Mouse (Mus musculus) liver, embryonic 15.5 days (tissue): ENCODE measurements at regions not wholly inside any gene's neighbourhood (a gene's known extent, or its start where the extent isn't known, plus 50 kb on each side); places are given as distances from the start of the nearest gene placed in this dataset.
"Not testable (repeated sequence)": the region's sequence is repeated elsewhere in the genome, so short reads cannot be mapped to it uniquely, and the experiment has no call there.

Experiments
- ATAC-seq: fragments of 200-750 bp; cut with Nextera tagmentation; 2 replicates; pipeline ENCODE4 v1.8.0; 2017; ENCODE audit warnings: moderate number of reproducible peaks, mild to moderate bottlenecking, moderate library complexity; ENCODE audit not compliant: insufficient read depth
- H3K27ac ChIP-seq: fragments of 300-500 bp; sonication (generic); replicated peaks from 2 replicates; pipeline ENCODE4 v1.5.1; 2015; ENCODE audit warnings: mild to moderate bottlenecking, inconsistent platforms
- H3K27me3 ChIP-seq: fragments of 300-500 bp; sonication (generic); 2 replicates; pipeline ENCODE4 v1.6.1; 2015; ENCODE audit warnings: mild to moderate bottlenecking, inconsistent platforms
- H3K36me3 ChIP-seq: fragments of 300-500 bp; sonication (generic); replicated peaks from 2 replicates; pipeline ENCODE4 v1.6.1; 2015; ENCODE audit warnings: moderate library complexity, mild to moderate bottlenecking, inconsistent platforms
- H3K4me1 ChIP-seq: fragments of 300-500 bp; sonication (generic); replicated peaks from 2 replicates; pipeline ENCODE4 v1.6.1; 2015; ENCODE audit warnings: inconsistent platforms
- H3K4me2 ChIP-seq: fragments of 300-500 bp; sonication (generic); 2 replicates; pipeline ENCODE4 v1.6.1; 2015; ENCODE audit warnings: moderate library complexity, mild to moderate bottlenecking, inconsistent platforms
- H3K4me3 ChIP-seq: fragments of 300-500 bp; sonication (generic); replicated peaks from 2 replicates; pipeline ENCODE4 v1.5.1; 2015; ENCODE audit warnings: mild to moderate bottlenecking, inconsistent platforms
- H3K9ac ChIP-seq: fragments of 300-500 bp; sonication (generic); 2 replicates; pipeline ENCODE4 v1.6.1; 2015; ENCODE audit warnings: moderate library complexity, mild to moderate bottlenecking, inconsistent platforms
- H3K9me3 ChIP-seq: fragments of 300-500 bp; sonication (generic); replicated peaks from 2 replicates; pipeline ENCODE4 v1.6.1; 2016; ENCODE audit warnings: inconsistent platforms
- WGBS: fragments of 180-500 bp; shearing (Covaris S2); methylation state at CpG from one replicate; pipeline ENCODE4 v1.1.7; 2015; ENCODE audit warnings: mixed read lengths; ENCODE audit not compliant: insufficient replicate concordance; 5-methylcytosine and 5-hydroxymethylcytosine counted together

- H3K36me3 ChIP-seq: no peaks in the 10 kb centered on the region
- no peak overlapping the region for H3K4me3 ChIP-seq
- peak overlapping the region; percentile 100 for H3K27ac ChIP-seq
- H3K9ac ChIP-seq: 0 out of 2 replicates have a peak overlapping the region, but pooled peaks have one; percentile 50
- ATAC-seq: no peak
- no peaks in the 10 kb centered on the region for H3K27me3 ChIP-seq
- 84% methylated on average over 3 of the region's 3 CpGs for WGBS
- no peak overlapping the region for H3K4me2 ChIP-seq
- no peaks in the 10 kb centered on the region for H3K9me3 ChIP-seq
- H3K4me1 ChIP-seq: peaks cover 52% of the 10 kb centered on the region
Observed at GRCm38 (mm10) chr1:181262496-181262895, 50.7 kb upstream of the Wdr26 start.

- no peak overlapping the region for H3K4me2 ChIP-seq
- H3K36me3 ChIP-seq: no peaks in the 10 kb centered on the region
- 0 out of 2 replicates have a peak overlapping the region, but pooled peaks have one; percentile 100 for H3K27ac ChIP-seq
- H3K9me3 ChIP-seq: no peaks in the 10 kb centered on the region
- H3K9ac ChIP-seq: no peak overlapping the region
- H3K4me1 ChIP-seq: peaks cover 45% of the 10 kb centered on the region
- 89% methylated on average over 10 of the region's 10 CpGs for WGBS
- H3K27me3 ChIP-seq: no peaks in the 10 kb centered on the region
- no peak for ATAC-seq
- H3K4me3 ChIP-seq: no peak overlapping the region
Observed at GRCm38 (mm10) chr1:181263216-181263615, 51.4 kb upstream of the Wdr26 start.

GRCm38 (mm10) chr1:181270469-181270868 lies 58.7 kb upstream of the Wdr26 start:
- H3K27me3 ChIP-seq, H3K36me3 ChIP-seq, ATAC-seq, H3K9me3 ChIP-seq, H3K9ac ChIP-seq, H3K4me2 ChIP-seq, H3K4me3 ChIP-seq, H3K27ac ChIP-seq: not testable (repeated sequence)
- 93% methylated on average over 12 of the region's 15 CpGs for WGBS
- H3K4me1 ChIP-seq: peaks cover 22% of the 10 kb centered on the region

- 0 out of 2 replicates have a peak overlapping the region, but pooled peaks have one; percentile 31 for H3K27ac ChIP-seq
- no peak overlapping the region for H3K4me3 ChIP-seq
- 79% methylated on average over 5 of the region's 5 CpGs for WGBS
- H3K9me3 ChIP-seq: no peaks in the 10 kb centered on the region
- no peak overlapping the region for H3K4me2 ChIP-seq
- H3K36me3 ChIP-seq: no peaks in the 10 kb centered on the region
- H3K4me1 ChIP-seq: peaks cover 22% of the 10 kb centered on the region
- no peak overlapping the region for H3K9ac ChIP-seq
- peak; percentile 7; the same call in 1 of the 2 replicates for ATAC-seq
- peaks cover 9% of the 10 kb centered on the region for H3K27me3 ChIP-seq
Observed at GRCm38 (mm10) chr1:181271164-181271563, 59.4 kb upstream of the Wdr26 start.

- Histone ChIP-seq H3K36me3 (no peaks in the 10 kb centered on the region), H3K4me2 (no peak overlapping the region), H3K4me3 (no peak overlapping the region), H3K9me3 (no peaks in the 10 kb centered on the region), H3K27ac (peak overlapping the region; percentile 66; the same call in 1 of the 2 replicates), H3K9ac (peak overlapping the region; percentile 6; the same call in 1 of the 2 replicates), H3K4me1 (peaks cover 22% of the 10 kb centered on the region), H3K27me3 (peaks cover 14% of the 10 kb centered on the region)
- peak; percentile 28; the same call in 1 of the 2 replicates for ATAC-seq
- WGBS: 78% methylated on average over 6 of the region's 6 CpGs
Observed at GRCm38 (mm10) chr1:181271821-181272220, 60.0 kb upstream of the Wdr26 start.

- Histone ChIP-seq H3K27ac (0 out of 2 replicates have a peak overlapping the region, but pooled peaks have one; percentile 66), H3K9ac (no peak overlapping the region; the same call in 1 of the 2 replicates), H3K36me3 (no peaks in the 10 kb centered on the region), H3K27me3 (peaks cover 24% of the 10 kb centered on the region), H3K4me3 (no peak overlapping the region), H3K9me3 (no peaks in the 10 kb centered on the region), H3K4me2 (peak overlapping the region; percentile 31), H3K4me1 (peaks cover 22% of the 10 kb centered on the region)
- 6% methylated on average over 18 of the region's 20 CpGs for WGBS
- peak; percentile 91 for ATAC-seq
Observed at GRCm38 (mm10) chr1:181272622-181273296, 61.0 kb upstream of the Wdr26 start.

- H3K4me3 ChIP-seq: no peak overlapping the region
- WGBS: 55% methylated on average over 9 of the region's 10 CpGs
- H3K4me1 ChIP-seq: peaks cover 22% of the 10 kb centered on the region
- no peak overlapping the region for H3K9ac ChIP-seq
- no peak for ATAC-seq
- no peak overlapping the region for H3K27ac ChIP-seq
- no peak overlapping the region for H3K4me2 ChIP-seq
- peaks cover 29% of the 10 kb centered on the region for H3K27me3 ChIP-seq
- no peaks in the 10 kb centered on the region for H3K9me3 ChIP-seq
- H3K36me3 ChIP-seq: no peaks in the 10 kb centered on the region
Observed at GRCm38 (mm10) chr1:181273540-181274204, 61.9 kb upstream of the Wdr26 start.

- H3K9me3 ChIP-seq: no peaks in the 10 kb centered on the region
- H3K27me3 ChIP-seq: peaks cover 43% of the 10 kb centered on the region
- ATAC-seq: no peak
- H3K9ac ChIP-seq: no peak overlapping the region
- peaks cover 13% of the 10 kb centered on the region for H3K4me1 ChIP-seq
- no peaks in the 10 kb centered on the region for H3K36me3 ChIP-seq
- no peak overlapping the region for H3K27ac ChIP-seq
- no peak overlapping the region for H3K4me2 ChIP-seq
- WGBS: 68% methylated on average over 5 of the region's 5 CpGs
- no peak overlapping the region for H3K4me3 ChIP-seq
Observed at GRCm38 (mm10) chr1:181280826-181281225, 69.0 kb upstream of the Wdr26 start.

GRCm38 (mm10) chr1:181282986-181283385 lies 69.4 kb upstream of the Cnih3 start:
- H3K27ac ChIP-seq, ATAC-seq, H3K9me3 ChIP-seq, H3K36me3 ChIP-seq, H3K9ac ChIP-seq, H3K4me2 ChIP-seq, H3K4me3 ChIP-seq: not testable (repeated sequence)
- peaks cover 31% of the 10 kb centered on the region for H3K27me3 ChIP-seq
- H3K4me1 ChIP-seq: peaks cover 19% of the 10 kb centered on the region
- WGBS: 69% methylated on average over 8 of the region's 8 CpGs

GRCm38 (mm10) chr1:181283539-181283938 lies 68.9 kb upstream of the Cnih3 start:
- 79% methylated on average over 8 of the region's 8 CpGs for WGBS
- not testable (repeated sequence) for H3K4me2 ChIP-seq, H3K27ac ChIP-seq, H3K36me3 ChIP-seq, H3K9me3 ChIP-seq, H3K4me3 ChIP-seq, ATAC-seq, H3K9ac ChIP-seq
- H3K27me3 ChIP-seq: peaks cover 33% of the 10 kb centered on the region
- H3K4me1 ChIP-seq: peaks cover 19% of the 10 kb centered on the region

- no peak overlapping the region for H3K9ac ChIP-seq
- ATAC-seq: no peak
- H3K4me1 ChIP-seq: peaks cover 19% of the 10 kb centered on the region
- H3K36me3 ChIP-seq: no peaks in the 10 kb centered on the region
- peaks cover 24% of the 10 kb centered on the region for H3K27me3 ChIP-seq
- H3K9me3 ChIP-seq: no peaks in the 10 kb centered on the region
- H3K4me2 ChIP-seq: no peak overlapping the region
- H3K27ac ChIP-seq: no peak overlapping the region
- H3K4me3 ChIP-seq: no peak overlapping the region
- WGBS: 67% methylated on average over 10 of the region's 10 CpGs
Observed at GRCm38 (mm10) chr1:181284301-181285197, 67.9 kb upstream of the Cnih3 start.
